Mouse (Mus musculus): ENCODE results near the gene Usp25. TPM values are rescaled to one million over a fixed set of nuclear protein-coding genes. Genes with fewer than 3 reads are reported as not detected.
A peak's percentile ranks its signal among the peaks of the same experiment; 100 is the strongest.

Gene Usp25
- polyA plus RNA-seq, 1 experiment from 2014 or later, result 8.5 TPM

GRCm38 (mm10) chr16:77014321-77015211 lies 1.1 kb downstream of the Usp25 start:
- Histone ChIP-seq H3K36me3 (ENCODE audit: control insufficient read depth, insufficient read depth, low read length) (no peaks in the 10 kb centered on the region), H3K9ac (ENCODE audit: low read depth, low read length) (peak overlapping the region; percentile 89), H3K4me3 (ENCODE audit: low read depth, low read length) (peak overlapping the region; percentile 87), H3K9me3 (replicated peaks; ENCODE audit: control insufficient read depth, low read length, poor library complexity, severe bottlenecking) (no peaks in the 10 kb centered on the region), H3K27me3 (ENCODE audit: control insufficient read depth, insufficient read depth, low read depth, low read length) (no peaks in the 10 kb centered on the region), H3K4me1 (ENCODE audit: control insufficient read depth, insufficient read depth, low read length) (peaks cover 13% of the 10 kb centered on the region), H3K4me2 (ENCODE audit: low read length) (peak overlapping the region; percentile 82), H3K27ac (ENCODE audit: low read length) (no peak overlapping the region; the same call in 1 of the 2 replicates)
- ATAC-seq, result no peak
- WGBS, result 2% methylated on average over 17 of the region's 17 CpGs

GRCm38 (mm10) chr16:77015380-77016346 lies 2.2 kb downstream of the Usp25 start:
- Histone ChIP-seq H3K4me1 (ENCODE audit: control insufficient read depth, insufficient read depth, low read length) (peaks cover 17% of the 10 kb centered on the region), H3K27me3 (ENCODE audit: control insufficient read depth, insufficient read depth, low read depth, low read length) (no peaks in the 10 kb centered on the region), H3K27ac (ENCODE audit: low read length) (no peak overlapping the region), H3K4me2 (ENCODE audit: low read length) (peak overlapping the region; percentile 82), H3K9ac (ENCODE audit: low read depth, low read length) (no peak overlapping the region), H3K36me3 (ENCODE audit: control insufficient read depth, insufficient read depth, low read length) (no peaks in the 10 kb centered on the region), H3K9me3 (replicated peaks; ENCODE audit: control insufficient read depth, low read length, poor library complexity, severe bottlenecking) (no peaks in the 10 kb centered on the region), H3K4me3 (ENCODE audit: low read depth, low read length) (no peak overlapping the region; the same call in 1 of the 2 replicates)
- 66% methylated on average over 4 of the region's 4 CpGs for WGBS
- ATAC-seq, result no peak

- ATAC-seq, result no peak
- H3K4me3 ChIP-seq (ENCODE audit: low read depth, low read length), result no peak overlapping the region
- H3K9me3 ChIP-seq (replicated peaks; ENCODE audit: control insufficient read depth, low read length, poor library complexity, severe bottlenecking), result no peaks in the 10 kb centered on the region
- no peak overlapping the region for H3K4me2 ChIP-seq (ENCODE audit: low read length)
- H3K36me3 ChIP-seq (ENCODE audit: control insufficient read depth, insufficient read depth, low read length), result no peaks in the 10 kb centered on the region
- H3K4me1 ChIP-seq (ENCODE audit: control insufficient read depth, insufficient read depth, low read length), result peaks cover 17% of the 10 kb centered on the region
- no peak overlapping the region for H3K27ac ChIP-seq (ENCODE audit: low read length)
- H3K27me3 ChIP-seq (ENCODE audit: control insufficient read depth, insufficient read depth, low read depth, low read length), result no peaks in the 10 kb centered on the region
- no peak overlapping the region for H3K9ac ChIP-seq (ENCODE audit: low read depth, low read length)
- 73% methylated on average over 7 of the region's 7 CpGs for WGBS
These were observed 4.4 kb downstream of the Usp25 start for GRCm38 (mm10) chr16:77017931-77018330.

GRCm38 (mm10) chr16:77020190-77020589 lies 6.7 kb downstream of the Usp25 start:
- Histone ChIP-seq H3K4me3 (ENCODE audit: low read depth, low read length) (no peak overlapping the region), H3K4me2 (ENCODE audit: low read length) (no peak overlapping the region), H3K4me1 (ENCODE audit: control insufficient read depth, insufficient read depth, low read length) (peaks cover 11% of the 10 kb centered on the region), H3K27ac (ENCODE audit: low read length) (no peak overlapping the region), H3K9me3 (replicated peaks; ENCODE audit: control insufficient read depth, low read length, poor library complexity, severe bottlenecking) (no peaks in the 10 kb centered on the region), H3K27me3 (ENCODE audit: control insufficient read depth, insufficient read depth, low read depth, low read length) (no peaks in the 10 kb centered on the region), H3K36me3 (ENCODE audit: control insufficient read depth, insufficient read depth, low read length) (0 out of 2 replicates have a peak, but pooled peaks cover 2% of the 10 kb centered on the region), H3K9ac (ENCODE audit: low read depth, low read length) (no peak overlapping the region)
- 65% methylated on average over 3 of the region's 3 CpGs for WGBS
- ATAC-seq, result no peak

GRCm38 (mm10) chr16:77023627-77024379 lies 10.3 kb downstream of the Usp25 start:
- H3K36me3 ChIP-seq (ENCODE audit: control insufficient read depth, insufficient read depth, low read length), result 0 out of 2 replicates have a peak, but pooled peaks cover 2% of the 10 kb centered on the region
- ATAC-seq, result no peak
- H3K27ac ChIP-seq (ENCODE audit: low read length), result no peak overlapping the region
- H3K27me3 ChIP-seq (ENCODE audit: control insufficient read depth, insufficient read depth, low read depth, low read length), result no peaks in the 10 kb centered on the region
- 91% methylated on average over 7 of the region's 7 CpGs for WGBS
- H3K9ac ChIP-seq (ENCODE audit: low read depth, low read length), result no peak overlapping the region
- H3K4me1 ChIP-seq (ENCODE audit: control insufficient read depth, insufficient read depth, low read length), result peaks cover 9% of the 10 kb centered on the region
- no peaks in the 10 kb centered on the region for H3K9me3 ChIP-seq (replicated peaks; ENCODE audit: control insufficient read depth, low read length, poor library complexity, severe bottlenecking)
- H3K4me3 ChIP-seq (ENCODE audit: low read depth, low read length), result no peak overlapping the region
- no peak overlapping the region for H3K4me2 ChIP-seq (ENCODE audit: low read length)

- no peak for ATAC-seq
- Histone ChIP-seq H3K27ac (ENCODE audit: low read length) (no peak overlapping the region), H3K36me3 (ENCODE audit: control insufficient read depth, insufficient read depth, low read length) (0 out of 2 replicates have a peak, but pooled peaks cover 2% of the 10 kb centered on the region), H3K27me3 (ENCODE audit: control insufficient read depth, insufficient read depth, low read depth, low read length) (no peaks in the 10 kb centered on the region), H3K9ac (ENCODE audit: low read depth, low read length) (no peak overlapping the region), H3K4me3 (ENCODE audit: low read depth, low read length) (no peak overlapping the region), H3K4me2 (ENCODE audit: low read length) (no peak overlapping the region), H3K9me3 (replicated peaks; ENCODE audit: control insufficient read depth, low read length, poor library complexity, severe bottlenecking) (no peaks in the 10 kb centered on the region), H3K4me1 (ENCODE audit: control insufficient read depth, insufficient read depth, low read length) (peaks cover 8% of the 10 kb centered on the region; the same call in 1 of the 2 replicates)
- WGBS, result 90% methylated on average over 4 of the region's 4 CpGs
These were observed 12.6 kb downstream of the Usp25 start for GRCm38 (mm10) chr16:77026099-77026498.

- ATAC-seq, result no peak
- Histone ChIP-seq H3K9ac (ENCODE audit: low read depth, low read length) (no peak overlapping the region), H3K36me3 (ENCODE audit: control insufficient read depth, insufficient read depth, low read length) (0 out of 2 replicates have a peak, but pooled peaks cover 2% of the 10 kb centered on the region), H3K4me3 (ENCODE audit: low read depth, low read length) (no peak overlapping the region), H3K4me1 (ENCODE audit: control insufficient read depth, insufficient read depth, low read length) (peaks cover 9% of the 10 kb centered on the region; the same call in 1 of the 2 replicates), H3K4me2 (ENCODE audit: low read length) (no peak overlapping the region), H3K27ac (ENCODE audit: low read length) (no peak overlapping the region), H3K27me3 (ENCODE audit: control insufficient read depth, insufficient read depth, low read depth, low read length) (no peaks in the 10 kb centered on the region), H3K9me3 (replicated peaks; ENCODE audit: control insufficient read depth, low read length, poor library complexity, severe bottlenecking) (no peaks in the 10 kb centered on the region)
- WGBS, result 97% methylated on average over 6 of the region's 6 CpGs
These were observed 13.4 kb downstream of the Usp25 start for GRCm38 (mm10) chr16:77026933-77027332.

- Histone ChIP-seq H3K27me3 (ENCODE audit: control insufficient read depth, insufficient read depth, low read depth, low read length) (no peaks in the 10 kb centered on the region), H3K4me2 (ENCODE audit: low read length) (no peak overlapping the region), H3K27ac (ENCODE audit: low read length) (no peak overlapping the region), H3K36me3 (ENCODE audit: control insufficient read depth, insufficient read depth, low read length) (0 out of 2 replicates have a peak, but pooled peaks cover 2% of the 10 kb centered on the region), H3K4me1 (ENCODE audit: control insufficient read depth, insufficient read depth, low read length) (peaks cover 9% of the 10 kb centered on the region; the same call in 1 of the 2 replicates), H3K4me3 (ENCODE audit: low read depth, low read length) (no peak overlapping the region), H3K9me3 (replicated peaks; ENCODE audit: control insufficient read depth, low read length, poor library complexity, severe bottlenecking) (no peaks in the 10 kb centered on the region), H3K9ac (ENCODE audit: low read depth, low read length) (no peak overlapping the region)
- 81% methylated on average over 14 of the region's 14 CpGs for WGBS
- 0 out of 2 replicates have a peak, but pooled peaks have one; percentile 8 for ATAC-seq
These were observed 14.6 kb downstream of the Usp25 start for GRCm38 (mm10) chr16:77027976-77028686.
